Mouse (Mus musculus): ENCODE data around the gene Map2k3.

GRCm38 (mm10) chr11:60915201-60915600 lies 16.6 kb upstream of the Map2k3 start:
- TF ChIP-seq POLR2A (IDR thresholded peaks at IDR 0.05; ENCODE audit: insufficient read depth, low read depth, low read length): no peak
- no peak for TF ChIP-seq CTCF (IDR thresholded peaks at IDR 0.05)
